Mouse (Mus musculus): Measurements from ENCODE around the gene Hils1. TPM values are rescaled to one million over a fixed set of nuclear protein-coding genes. Genes with fewer than 3 reads are reported as not detected.
A peak's percentile ranks its signal among the peaks of the same experiment; 100 is the strongest.

The Hils1 gene
- polyA plus RNA-seq, 1 experiment = 0.14 TPM

- WGBS = 67% methylated on average over 9 of the region's 9 CpGs
- Histone ChIP-seq H3K27me3 (ENCODE audit: control insufficient read depth, insufficient read depth, low read length) (0 out of 2 replicates have a peak, but pooled peaks cover 7% of the 10 kb centered on the region), H3K36me3 (ENCODE audit: control insufficient read depth, insufficient read depth, low read length) (no peaks in the 10 kb centered on the region), H3K4me3 (ENCODE audit: low read depth, low read length) (no peak overlapping the region), H3K27ac (ENCODE audit: insufficient read depth, low read depth, low read length) (no peak overlapping the region), H3K4me1 (ENCODE audit: control insufficient read depth, insufficient read depth, insufficient read length, low read length) (peaks cover 13% of the 10 kb centered on the region)
- TF ChIP-seq POLR2A (IDR thresholded peaks at IDR 0.05; ENCODE audit: low read depth, low read length) = no peak
- no peak for TF ChIP-seq CTCF (IDR thresholded peaks at IDR 0.05; ENCODE audit: extremely low read depth, insufficient read length, insufficient replicate concordance, low read depth, low read length)
These were observed 37.8 kb upstream of the Hils1 start for GRCm38 (mm10) chr11:94929599-94929998.

- no peak for TF ChIP-seq CTCF (IDR thresholded peaks at IDR 0.05; ENCODE audit: extremely low read depth, insufficient read length, insufficient replicate concordance, low read depth, low read length)
- no peak for TF ChIP-seq POLR2A (IDR thresholded peaks at IDR 0.05; ENCODE audit: low read depth, low read length)
- Histone ChIP-seq H3K4me3 (ENCODE audit: low read depth, low read length) (no peak overlapping the region), H3K4me1 (ENCODE audit: control insufficient read depth, insufficient read depth, insufficient read length, low read length) (peaks cover 13% of the 10 kb centered on the region), H3K27me3 (ENCODE audit: control insufficient read depth, insufficient read depth, low read length) (0 out of 2 replicates have a peak, but pooled peaks cover 7% of the 10 kb centered on the region), H3K27ac (ENCODE audit: insufficient read depth, low read depth, low read length) (no peak overlapping the region), H3K36me3 (ENCODE audit: control insufficient read depth, insufficient read depth, low read length) (no peaks in the 10 kb centered on the region)
- 67% methylated on average over 4 of the region's 4 CpGs for WGBS
These were observed 37.2 kb upstream of the Hils1 start for GRCm38 (mm10) chr11:94930151-94930550.

- Histone ChIP-seq H3K27ac (ENCODE audit: insufficient read depth, low read depth, low read length) (peak overlapping the region; percentile 25; the same call in 1 of the 2 replicates), H3K36me3 (ENCODE audit: control insufficient read depth, insufficient read depth, low read length) (no peaks in the 10 kb centered on the region), H3K27me3 (ENCODE audit: control insufficient read depth, insufficient read depth, low read length) (peaks cover 7% of the 10 kb centered on the region; the same call in 1 of the 2 replicates), H3K4me3 (ENCODE audit: low read depth, low read length) (no peak overlapping the region), H3K4me1 (ENCODE audit: control insufficient read depth, insufficient read depth, insufficient read length, low read length) (peaks cover 11% of the 10 kb centered on the region)
- TF ChIP-seq CTCF (IDR thresholded peaks at IDR 0.05; ENCODE audit: extremely low read depth, insufficient read length, insufficient replicate concordance, low read depth, low read length) = no peak
- no peak for TF ChIP-seq POLR2A (IDR thresholded peaks at IDR 0.05; ENCODE audit: low read depth, low read length)
- WGBS = 48% methylated on average over 8 of the region's 8 CpGs
These were observed 33.8 kb upstream of the Hils1 start for GRCm38 (mm10) chr11:94933584-94933983.

GRCm38 (mm10) chr11:94934526-94934925 lies 32.9 kb upstream of the Hils1 start:
- WGBS = 53% methylated on average over 11 of the region's 11 CpGs
- H3K4me3 ChIP-seq (ENCODE audit: low read depth, low read length) = no peak overlapping the region
- H3K27ac ChIP-seq (ENCODE audit: insufficient read depth, low read depth, low read length) = 0 out of 2 replicates have a peak overlapping the region, but pooled peaks have one; percentile 20
- TF ChIP-seq POLR2A (IDR thresholded peaks at IDR 0.05; ENCODE audit: low read depth, low read length) = no peak
- no peak for TF ChIP-seq CTCF (IDR thresholded peaks at IDR 0.05; ENCODE audit: extremely low read depth, insufficient read length, insufficient replicate concordance, low read depth, low read length)
- H3K27me3 ChIP-seq (ENCODE audit: control insufficient read depth, insufficient read depth, low read length) = peaks cover 7% of the 10 kb centered on the region; the same call in 1 of the 2 replicates
- no peaks in the 10 kb centered on the region for H3K36me3 ChIP-seq (ENCODE audit: control insufficient read depth, insufficient read depth, low read length)
- peaks cover 6% of the 10 kb centered on the region for H3K4me1 ChIP-seq (ENCODE audit: control insufficient read depth, insufficient read depth, insufficient read length, low read length)

GRCm38 (mm10) chr11:94936045-94936444 lies 31.3 kb upstream of the Hils1 start, which contains the start of gene Col1a1:
TSS of gene Col1a1 (plus strand) at chr11:94936224.
- Histone ChIP-seq H3K4me1 (ENCODE audit: control insufficient read depth, insufficient read depth, insufficient read length, low read length) (peaks cover 6% of the 10 kb centered on the region), H3K27ac (ENCODE audit: insufficient read depth, low read depth, low read length) (peak within 1 kb of the TSS; percentile 78), H3K27me3 (ENCODE audit: control insufficient read depth, insufficient read depth, low read length) (peaks cover 7% of the 10 kb centered on the region; the same call in 1 of the 2 replicates), H3K36me3 (ENCODE audit: control insufficient read depth, insufficient read depth, low read length) (no peaks in the 10 kb centered on the region), H3K4me3 (ENCODE audit: low read depth, low read length) (peak within 1 kb of the TSS; percentile 61)
- WGBS = 31% methylated on average over 19 of the region's 19 CpGs
- TF ChIP-seq CTCF (IDR thresholded peaks at IDR 0.05; ENCODE audit: extremely low read depth, insufficient read length, insufficient replicate concordance, low read depth, low read length) = no peak
- peak; percentile 76 for TF ChIP-seq POLR2A (IDR thresholded peaks at IDR 0.05; ENCODE audit: low read depth, low read length)

DNA sequence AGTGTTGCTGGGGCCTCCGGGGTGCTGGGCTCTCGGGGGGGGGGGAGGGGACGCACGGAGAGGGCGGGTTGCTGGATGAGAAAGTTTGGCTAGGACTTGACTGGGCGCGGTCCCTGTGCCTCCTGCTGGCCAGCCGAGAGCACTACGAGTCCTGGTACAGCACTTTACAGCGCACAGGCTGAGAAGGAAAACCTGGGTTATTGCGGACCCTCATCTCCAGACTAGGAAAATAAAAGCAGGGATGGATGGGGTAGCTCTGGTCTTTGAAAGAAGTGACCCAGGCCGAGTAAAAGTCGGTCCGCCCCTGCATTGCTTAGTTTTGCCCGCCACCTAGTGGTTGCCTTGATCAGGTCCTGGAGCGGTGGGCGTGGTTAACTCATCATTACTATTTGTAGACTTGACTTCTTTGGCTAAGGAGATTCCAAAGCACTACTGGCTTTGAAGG lies 30.5 kb upstream of the Hils1 start:
- WGBS = 0% methylated on average over 17 of the region's 17 CpGs
- TF ChIP-seq CTCF (IDR thresholded peaks at IDR 0.05; ENCODE audit: extremely low read depth, insufficient read length, insufficient replicate concordance, low read depth, low read length) (peak; percentile 100), POLR2A (IDR thresholded peaks at IDR 0.05; ENCODE audit: low read depth, low read length) (no peak)
- no peaks in the 10 kb centered on the region for H3K36me3 ChIP-seq (ENCODE audit: control insufficient read depth, insufficient read depth, low read length)
- peaks cover 7% of the 10 kb centered on the region; the same call in 1 of the 2 replicates for H3K27me3 ChIP-seq (ENCODE audit: control insufficient read depth, insufficient read depth, low read length)
- H3K4me1 ChIP-seq (ENCODE audit: control insufficient read depth, insufficient read depth, insufficient read length, low read length) = peaks cover 6% of the 10 kb centered on the region
- peak overlapping the region; percentile 61 for H3K4me3 ChIP-seq (ENCODE audit: low read depth, low read length)
- H3K27ac ChIP-seq (ENCODE audit: insufficient read depth, low read depth, low read length) = no peak overlapping the region

- H3K36me3 ChIP-seq (ENCODE audit: control insufficient read depth, insufficient read depth, low read length) = no peaks in the 10 kb centered on the region
- H3K4me3 ChIP-seq (ENCODE audit: low read depth, low read length) = peak overlapping the region; percentile 58
- peak overlapping the region; percentile 15; the same call in 1 of the 2 replicates for H3K27ac ChIP-seq (ENCODE audit: insufficient read depth, low read depth, low read length)
- peaks cover 6% of the 10 kb centered on the region for H3K4me1 ChIP-seq (ENCODE audit: control insufficient read depth, insufficient read depth, insufficient read length, low read length)
- TF ChIP-seq CTCF (IDR thresholded peaks at IDR 0.05; ENCODE audit: extremely low read depth, insufficient read length, insufficient replicate concordance, low read depth, low read length) = no peak
- peaks cover 7% of the 10 kb centered on the region; the same call in 1 of the 2 replicates for H3K27me3 ChIP-seq (ENCODE audit: control insufficient read depth, insufficient read depth, low read length)
- under 1% methylated on average over 18 of the region's 18 CpGs for WGBS
These were observed 30.0 kb upstream of the Hils1 start for GRCm38 (mm10) chr11:94937335-94937781.

Measured in small intestine, adult 2 months (tissue).